Mouse (Mus musculus) thymus, adult 2 months (tissue): ENCODE results near the gene Olfr1224-ps1. TPM values are rescaled to one million over a fixed set of nuclear protein-coding genes. Genes with fewer than 3 reads are reported as not detected.
"Not testable (repeated sequence)": the region's sequence is repeated elsewhere in the genome, so short reads cannot be mapped to it uniquely, and the experiment has no call there.

Experiments
- DNase-seq: peaks from one replicate; pipeline ENCODE4 v3.0.0; 2021
- H3K27ac ChIP-seq: fragments of 200-500 bp; 2 replicates; pipeline ENCODE4 v1.5.1; 2012; ENCODE audit warnings: low read length, control low read depth; ENCODE audit not compliant: control insufficient read depth, insufficient read depth
- H3K27me3 ChIP-seq: fragments of 200-500 bp; 2 replicates; pipeline ENCODE4 v1.6.1; 2012; ENCODE audit warnings: mild to moderate bottlenecking, low read length, moderate library complexity, mixed read lengths; ENCODE audit not compliant: control insufficient read depth, insufficient read depth
- H3K36me3 ChIP-seq: fragments of 200-500 bp; 2 replicates; pipeline ENCODE4 v1.6.1; 2012; ENCODE audit warnings: mild to moderate bottlenecking, low read length, moderate library complexity; ENCODE audit not compliant: control insufficient read depth, insufficient read depth
- H3K4me1 ChIP-seq: fragments of 200-500 bp; replicated peaks from 2 replicates; pipeline ENCODE4 v1.6.1; 2012; ENCODE audit warnings: low read length; ENCODE audit not compliant: control insufficient read depth, insufficient read depth
- H3K4me3 ChIP-seq: fragments of 200-500 bp; 2 replicates; pipeline ENCODE4 v1.5.1; 2012; ENCODE audit warnings: mild to moderate bottlenecking, low read length, control low read depth, moderate library complexity; ENCODE audit not compliant: control insufficient read depth, insufficient read depth
- CTCF ChIP-seq: fragments of 200-500 bp; IDR thresholded peaks from 2 replicates; pipeline ENCODE4 v1.5.1; 2012; ENCODE audit warnings: mild to moderate bottlenecking, control low read depth, low read length, moderate library complexity, borderline replicate concordance; ENCODE audit not compliant: control insufficient read depth, poor library complexity, insufficient read depth; ENCODE audit errors: extremely low read depth
- POLR2A ChIP-seq: fragments of 200-500 bp; IDR thresholded peaks from 2 replicates; pipeline ENCODE4 v1.6.1; 2012; ENCODE audit warnings: mild to moderate bottlenecking, low read length, control low read depth, moderate library complexity; ENCODE audit not compliant: control insufficient read depth, poor library complexity, insufficient read depth; ENCODE audit errors: extremely low read depth
- WGBS: fragments of 180-500 bp; shearing (Covaris S2); methylation state at CpG from one replicate; pipeline ENCODE4 v1.1.7; 2018; 5-methylcytosine and 5-hydroxymethylcytosine counted together
- polyA plus RNA-seq: library from polyadenylated mRNA; depleted of rRNA; stranded (reverse); fragments of >200 nt; gene quantifications from 2 replicates; pipeline ENCODE4 v1.2.3, GENCODE M21; 2012; rRNA removed

Olfr1224-ps1 gene
- polyA plus RNA-seq: not detected in 2 replicates

- not testable (repeated sequence) for DNase-seq, H3K27ac ChIP-seq, H3K27me3 ChIP-seq, H3K36me3 ChIP-seq, H3K4me1 ChIP-seq, H3K4me3 ChIP-seq
- 96% methylated on average over 8 of the region's 8 CpGs for WGBS
Observed at GRCm38 (mm10) chr2:89163991-89164390, at the start of gene Olfr1224-ps1. Gene Olfr1224-ps1 (minus strand): TSS chr2:89164091.

DNA sequence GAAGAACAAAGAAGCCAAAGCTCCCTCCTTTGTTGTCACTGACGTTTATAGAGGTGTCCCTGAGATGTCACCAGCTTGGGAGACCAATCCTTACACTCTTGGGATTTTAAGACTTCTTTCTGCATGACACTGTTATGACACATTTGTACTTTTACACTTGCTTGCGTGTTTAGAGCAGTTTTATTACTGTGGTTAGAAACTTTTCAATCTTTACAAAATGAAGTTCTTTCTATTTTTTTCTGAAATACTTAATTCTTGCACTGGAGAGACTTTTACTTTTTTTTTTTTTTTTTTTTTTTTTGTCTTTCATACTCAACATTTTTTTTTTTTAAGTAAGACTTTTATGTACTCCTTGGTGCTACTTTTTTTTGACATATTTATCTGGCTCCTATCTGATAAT, 36.1 kb upstream of the Olfr1224-ps1 start, which contains the start of gene Olfr1226:
Olfr1226 (minus strand) TSS at position 101 of the 400 bp plus-strand sequence.
- H3K4me1 ChIP-seq: no peaks in the 10 kb centered on the region
- H3K4me3 ChIP-seq: no peak within 1 kb of the TSS
- no peak within 1 kb of the TSS for H3K27ac ChIP-seq
- no peak for TF ChIP-seq CTCF
- no peak for TF ChIP-seq POLR2A
- no peaks in the 10 kb centered on the region for H3K36me3 ChIP-seq
- DNase-seq: no peak
- WGBS: 72% methylated on average over 2 of the region's 2 CpGs
- no peaks in the 10 kb centered on the region for H3K27me3 ChIP-seq

- Histone ChIP-seq H3K4me3 (no peak overlapping the region), H3K4me1 (no peaks in the 10 kb centered on the region), H3K27me3 (no peaks in the 10 kb centered on the region), H3K27ac (no peak overlapping the region), H3K36me3 (no peaks in the 10 kb centered on the region)
- TF ChIP-seq CTCF: no peak
- no peak for TF ChIP-seq POLR2A
- DNase-seq: no peak
- 11% methylated on average over 3 of the region's 3 CpGs for WGBS
Observed at GRCm38 (mm10) chr2:89196325-89196982, 32.6 kb upstream of the Olfr1224-ps1 start.

GRCm38 (mm10) chr2:89174569-89174968, 10.7 kb upstream of the Olfr1224-ps1 start, which contains the start of gene Olfr1225:
Gene Olfr1225 (minus strand): TSS chr2:89174669.
- H3K4me1 ChIP-seq: no peaks in the 10 kb centered on the region
- H3K4me3 ChIP-seq: no peak within 1 kb of the TSS
- DNase-seq: no peak
- H3K27me3 ChIP-seq: no peaks in the 10 kb centered on the region
- WGBS: 90% methylated on average over 1 of the region's 1 CpGs
- TF ChIP-seq CTCF (no peak), POLR2A (no peak)
- no peak within 1 kb of the TSS for H3K27ac ChIP-seq
- no peaks in the 10 kb centered on the region for H3K36me3 ChIP-seq

DNA sequence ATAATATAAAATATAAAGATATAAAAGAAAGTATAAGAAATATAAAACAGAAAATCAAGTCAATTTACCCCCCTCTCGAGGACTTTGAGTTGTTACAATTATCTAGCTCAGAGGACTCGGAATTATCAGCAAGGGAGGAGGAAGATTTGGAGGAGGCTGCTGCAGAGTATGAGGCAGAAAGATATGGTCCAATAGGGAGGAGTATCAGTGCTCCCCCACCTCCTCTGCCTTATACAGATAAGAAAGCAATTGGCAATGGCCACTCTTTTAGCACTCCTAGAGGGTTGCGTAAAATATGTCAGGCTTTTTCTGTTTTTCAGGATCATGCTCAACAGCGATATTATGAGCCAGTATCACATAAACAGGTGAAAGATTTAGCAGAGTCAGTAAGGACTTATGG, 820 bp upstream of the Olfr1224-ps1 start:
- not testable (repeated sequence) for H3K4me3 ChIP-seq, H3K27me3 ChIP-seq, H3K27ac ChIP-seq, H3K4me1 ChIP-seq, H3K36me3 ChIP-seq, DNase-seq
- WGBS: 91% methylated on average over 4 of the region's 4 CpGs

DNA sequence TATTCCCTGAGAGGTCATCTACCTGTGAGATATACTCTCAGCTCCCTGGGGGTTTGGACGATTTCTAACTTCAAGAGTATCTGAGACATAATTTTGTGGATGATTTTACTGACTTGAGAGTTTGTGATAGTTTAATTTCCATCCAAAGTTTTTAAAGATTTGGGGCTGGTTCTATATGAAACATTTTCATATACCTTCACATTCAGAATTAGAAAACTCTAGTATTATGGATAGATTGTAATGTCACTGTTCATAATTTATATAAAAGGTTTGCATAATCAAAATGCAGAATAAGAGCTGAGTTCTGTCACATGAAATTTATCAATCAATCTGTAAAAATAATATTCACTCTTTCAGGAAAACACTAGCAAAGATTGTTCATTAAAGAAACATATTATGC, 12.4 kb downstream of the Olfr1224-ps1 start, which contains the start of gene Olfr1223:
Olfr1223 (minus strand) TSS at position 101 of the 400 bp plus-strand sequence.
- no peak for DNase-seq
- 71% methylated on average over 1 of the region's 1 CpGs for WGBS
- H3K4me1 ChIP-seq: no peaks in the 10 kb centered on the region
- no peak within 1 kb of the TSS for H3K4me3 ChIP-seq
- no peaks in the 10 kb centered on the region for H3K36me3 ChIP-seq
- TF ChIP-seq CTCF (no peak), POLR2A (no peak)
- H3K27ac ChIP-seq: no peak within 1 kb of the TSS
- no peaks in the 10 kb centered on the region for H3K27me3 ChIP-seq

GRCm38 (mm10) chr2:89132954-89133353, 30.9 kb downstream of the Olfr1224-ps1 start, which contains the start of gene Olfr1222:
Gene Olfr1222 (minus strand): TSS chr2:89133054.
- no peak within 1 kb of the TSS for H3K4me3 ChIP-seq
- no peak for TF ChIP-seq CTCF
- TF ChIP-seq POLR2A: no peak
- no peak within 1 kb of the TSS for H3K27ac ChIP-seq
- WGBS: 89% methylated on average over 3 of the region's 3 CpGs
- H3K27me3 ChIP-seq: no peaks in the 10 kb centered on the region
- H3K4me1 ChIP-seq: no peaks in the 10 kb centered on the region
- DNase-seq: no peak
- no peaks in the 10 kb centered on the region for H3K36me3 ChIP-seq
